Mouse (Mus musculus) right cerebral cortex, adult 18-20 months (tissue): Measurements from ENCODE around the gene Atf7ip.

Source experiments
- DNase-seq: peaks from one replicate; pipeline ENCODE4 v3.0.0; 2022; ENCODE audit warnings: mixed read lengths

Gene Atf7ip

GRCm38 (mm10) chr6:136554774-136555522 lies 49.0 kb downstream of the Atf7ip start:
- DNase-seq = no peak

GRCm38 (mm10) chr6:136555523-136555915 lies 49.6 kb downstream of the Atf7ip start:
- DNase-seq = peak; percentile 67

GRCm38 (mm10) chr6:136558288-136559005 lies 52.5 kb downstream of the Atf7ip start:
- DNase-seq = no peak

- no peak for DNase-seq
These were observed 60.0 kb downstream of the Atf7ip start for GRCm38 (mm10) chr6:136566002-136566401.

- DNase-seq = no peak
These were observed 84.8 kb downstream of the Atf7ip start for GRCm38 (mm10) chr6:136590739-136591138.

GRCm38 (mm10) chr6:136594541-136594940 lies 88.6 kb downstream of the Atf7ip start:
- no peak for DNase-seq

- DNase-seq = no peak
These were observed 96.6 kb downstream of the Atf7ip start for GRCm38 (mm10) chr6:136602601-136603000.

- DNase-seq = no peak
These were observed 105.6 kb downstream of the Atf7ip start for GRCm38 (mm10) chr6:136611351-136612215.

GRCm38 (mm10) chr6:136612312-136612711 lies 106.3 kb downstream of the Atf7ip start:
- DNase-seq = no peak

GRCm38 (mm10) chr6:136614156-136614555 lies 108.2 kb downstream of the Atf7ip start:
- DNase-seq = no peak

- peak; percentile 67 for DNase-seq
These were observed 114.6 kb downstream of the Atf7ip start for GRCm38 (mm10) chr6:136620361-136621139.

- DNase-seq = no peak
These were observed 119.5 kb downstream of the Atf7ip start for GRCm38 (mm10) chr6:136625421-136625820.

- no peak for DNase-seq
These were observed 123.7 kb downstream of the Atf7ip start for GRCm38 (mm10) chr6:136629639-136630038.

GRCm38 (mm10) chr6:136631519-136631918 lies 125.6 kb downstream of the Atf7ip start:
- DNase-seq = no peak

GRCm38 (mm10) chr6:136631945-136632534 lies 126.1 kb downstream of the Atf7ip start:
- no peak for DNase-seq

GRCm38 (mm10) chr6:136633154-136633553 lies 127.2 kb downstream of the Atf7ip start:
- DNase-seq = no peak

GRCm38 (mm10) chr6:136633719-136634118 lies 127.8 kb downstream of the Atf7ip start:
- DNase-seq = no peak

GRCm38 (mm10) chr6:136634982-136635381 lies 129.0 kb downstream of the Atf7ip start:
- no peak for DNase-seq

GRCm38 (mm10) chr6:136644171-136644570 lies 138.2 kb downstream of the Atf7ip start:
- DNase-seq = no peak

- DNase-seq = no peak
These were observed 139.8 kb downstream of the Atf7ip start for GRCm38 (mm10) chr6:136645754-136646153.

GRCm38 (mm10) chr6:136646207-136646606 lies 140.2 kb downstream of the Atf7ip start:
- no peak for DNase-seq

GRCm38 (mm10) chr6:136647455-136647861 lies 141.5 kb downstream of the Atf7ip start:
- DNase-seq = no peak
